Mouse (Mus musculus) cerebellum, postnatal 25 days (tissue): ENCODE results near the gene Olfr582.

ENCODE experiments used
- DNase-seq, 2 experiments: peaks; one replicate each; pipeline ENCODE4 v3.0.0; 2021; ENCODE audit warnings: mixed read lengths in 2 of 2

Gene Olfr582

DNA sequence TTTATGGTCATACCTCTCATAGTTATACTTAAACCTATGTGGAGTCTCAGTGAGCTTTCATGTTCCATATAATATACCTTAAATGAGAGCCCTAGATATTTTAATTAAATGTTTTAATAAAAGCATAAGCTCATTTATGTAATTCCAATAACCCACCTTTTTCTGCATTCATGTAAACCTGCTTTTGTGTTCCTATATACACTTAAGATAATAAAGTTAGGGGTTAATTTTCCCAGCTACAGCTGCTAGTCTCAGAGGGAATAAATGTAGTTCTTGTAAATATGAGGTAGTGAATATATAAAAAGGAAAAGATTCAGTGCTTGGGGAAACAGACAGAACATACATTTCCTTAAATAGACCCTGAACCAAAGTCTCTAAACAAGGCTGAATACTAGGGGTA, at the start of gene Olfr582:
Olfr582 (plus strand) TSS at position 301 of the 400 bp plus-strand sequence.
- no peak for DNase-seq

DNA sequence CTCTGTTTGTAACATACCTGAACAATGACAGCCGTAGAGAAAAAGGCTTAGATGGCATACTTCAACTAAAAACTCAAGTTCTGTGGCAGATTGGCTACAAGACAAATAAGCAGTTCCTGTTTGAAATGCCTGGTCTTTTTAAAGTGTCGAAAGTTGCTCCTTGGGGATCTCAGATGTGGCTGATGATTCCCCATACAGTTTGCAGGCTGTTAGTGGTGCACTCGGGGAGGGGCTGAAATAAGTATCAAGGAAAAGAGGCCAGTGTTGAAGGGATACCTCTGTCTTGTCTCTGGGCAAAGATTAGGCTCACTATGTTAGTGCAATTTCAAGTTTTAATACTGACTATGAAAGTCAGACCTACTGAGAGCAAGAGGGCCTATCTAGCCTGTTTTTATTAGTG, 48.6 kb upstream of the Olfr582 start, which contains the start of gene Olfr578:
Olfr578 (minus strand) TSS at position 101 of the 400 bp plus-strand sequence.
- DNase-seq = no peak

DNA sequence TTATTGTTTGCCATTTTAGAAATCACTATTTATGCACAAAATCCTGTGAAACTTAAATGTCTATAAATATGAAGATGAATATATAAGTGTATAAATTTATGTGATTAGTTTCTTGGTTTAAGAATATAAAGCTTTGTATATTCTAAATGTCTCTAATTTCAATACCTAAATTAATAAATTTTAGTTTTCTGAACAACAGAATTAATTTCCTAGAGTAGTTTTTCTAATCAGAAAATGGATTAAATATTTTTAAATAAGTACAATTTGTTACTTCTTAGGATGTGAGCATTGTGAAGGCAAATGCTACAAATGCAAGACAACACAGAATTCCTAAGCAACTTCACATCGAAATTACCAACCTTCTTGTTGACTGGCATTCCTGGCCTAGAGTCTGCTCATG, 13.2 kb downstream of the Olfr582 start, which contains the start of gene Olfr583:
Olfr583 (plus strand) TSS at position 301 of the 400 bp plus-strand sequence.
- DNase-seq = no peak

DNA sequence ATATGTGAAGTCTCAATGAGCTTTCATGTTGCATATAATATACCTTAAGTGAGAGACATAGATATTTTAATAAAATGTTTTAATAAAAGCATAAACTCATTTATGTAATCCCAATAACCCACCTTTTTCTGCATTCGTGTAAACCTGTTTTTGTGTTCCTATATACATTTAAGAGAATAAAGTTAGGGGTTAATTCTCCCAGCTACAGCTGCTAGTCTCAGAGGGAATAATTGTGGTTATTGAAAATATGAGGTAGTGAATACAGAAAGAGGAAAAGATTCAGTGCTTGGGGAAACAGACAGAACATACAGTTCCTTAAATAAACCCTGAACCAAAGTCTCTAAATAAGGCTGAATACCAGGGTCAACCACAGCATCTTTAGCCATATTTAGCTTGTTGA, 43.8 kb downstream of the Olfr582 start, which contains the start of gene Olfr584:
Olfr584 (plus strand) TSS at position 301 of the 400 bp plus-strand sequence.
- DNase-seq = no peak
